Mouse (Mus musculus) kidney, postnatal 0 days (tissue): ENCODE results near the gene Dock4. TPM values are rescaled to one million over a fixed set of nuclear protein-coding genes. Genes with fewer than 3 reads are reported as not detected.
A peak's percentile ranks its signal among the peaks of the same experiment; 100 is the strongest.

Experiments used
- ATAC-seq: fragments of 200-750 bp; cut with Nextera tagmentation; replicated peaks from 2 replicates; pipeline ENCODE4 v1.8.0; 2017; ENCODE audit warnings: low read depth, moderate number of reproducible peaks, moderate TSS enrichment, moderate library complexity; ENCODE audit not compliant: low FRiP score
- DNase-seq: peaks from one replicate; pipeline ENCODE4 v3.0.0-alpha.2; 2016; ENCODE audit warnings: low spot score
- H3K27ac ChIP-seq: fragments of 300-500 bp; sonication (generic); 2 replicates; pipeline ENCODE4 v1.5.1; 2014; ENCODE audit warnings: mild to moderate bottlenecking
- H3K27me3 ChIP-seq: fragments of 300-500 bp; sonication (generic); 2 replicates; pipeline ENCODE4 v1.6.1; 2014; ENCODE audit warnings: low read length, mixed read lengths; ENCODE audit not compliant: insufficient read depth
- H3K36me3 ChIP-seq: fragments of 300-500 bp; sonication (generic); 2 replicates; pipeline ENCODE4 v1.6.1; 2014; ENCODE audit warnings: low read length, mixed read lengths; ENCODE audit not compliant: insufficient read depth
- H3K4me1 ChIP-seq: fragments of 300-500 bp; sonication (generic); replicated peaks from 2 replicates; pipeline ENCODE4 v1.6.1; 2014; ENCODE audit warnings: antibody characterized with exemption, low read length, mixed read lengths; ENCODE audit not compliant: insufficient read depth
- H3K4me2 ChIP-seq: fragments of 300-500 bp; sonication (generic); 2 replicates; pipeline ENCODE4 v1.6.1; 2014; ENCODE audit warnings: mild to moderate bottlenecking, low read length, moderate library complexity, mixed read lengths
- H3K4me3 ChIP-seq: fragments of 300-500 bp; sonication (generic); replicated peaks from 2 replicates; pipeline ENCODE4 v1.5.1; 2014; ENCODE audit warnings: low read depth, low read length
- H3K9ac ChIP-seq: fragments of 300-500 bp; sonication (generic); 2 replicates; pipeline ENCODE4 v1.6.1; 2014; ENCODE audit warnings: low read depth, low read length
- H3K9me3 ChIP-seq: fragments of 300-500 bp; sonication (generic); replicated peaks from 2 replicates; pipeline ENCODE4 v1.6.1; 2016; ENCODE audit warnings: low read length, inconsistent platforms, mixed read lengths
- CTCF ChIP-seq: IDR thresholded peaks from 2 replicates; pipeline ENCODE4 v1.5.1; 2016; ENCODE audit warnings: antibody characterized with exemption, low read depth, mild to moderate bottlenecking, moderate library complexity
- WGBS: fragments of 180-500 bp; shearing (Covaris S2); extraction: QIAGEN DNeasy Blood & Tissue Kit; methylation state at CpG from one replicate; pipeline ENCODE4 v1.1.7; 2014; 5-methylcytosine and 5-hydroxymethylcytosine counted together
- polyA plus RNA-seq: library from polyadenylated mRNA; unstranded; fragments of >200 nt; fragmentation: Nextera tagmentation; extraction: Ambion mirVana; gene quantifications from 2 replicates; pipeline ENCODE4 v1.2.1, GENCODE M21; 2015

Gene Dock4
- polyA plus RNA-seq, 1 experiment from 2014 or later = 7.0 TPM

DNA sequence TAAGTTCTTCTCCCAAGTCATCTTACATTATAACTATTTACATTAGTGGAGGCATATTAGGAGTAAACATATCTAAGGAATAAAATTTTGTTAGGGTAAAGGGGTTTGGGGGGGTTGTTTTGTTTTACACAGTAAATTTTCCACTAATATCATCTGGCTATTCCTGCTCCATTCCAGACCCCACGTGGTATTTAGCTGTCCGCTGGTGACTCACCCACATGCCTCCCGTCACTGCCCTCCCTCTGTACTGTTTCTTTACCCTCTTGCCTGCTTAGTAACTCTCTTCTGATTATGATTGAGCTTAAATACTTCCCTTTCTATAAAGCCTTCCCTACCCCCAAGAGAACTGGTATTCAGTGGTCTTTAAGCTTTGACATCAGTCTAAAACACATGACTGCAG is 266.5 kb downstream of the Dock4 start:
- Histone ChIP-seq H3K4me2 (no peak overlapping the region), H3K4me1 (no peaks in the 10 kb centered on the region), H3K9me3 (no peaks in the 10 kb centered on the region), H3K9ac (no peak overlapping the region), H3K27ac (no peak overlapping the region), H3K27me3 (no peaks in the 10 kb centered on the region), H3K36me3 (no peaks in the 10 kb centered on the region), H3K4me3 (no peak overlapping the region)
- 82% methylated on average over 3 of the region's 3 CpGs for WGBS
- no peak for ATAC-seq
- DNase-seq = no peak
- no peak for TF ChIP-seq CTCF

DNA sequence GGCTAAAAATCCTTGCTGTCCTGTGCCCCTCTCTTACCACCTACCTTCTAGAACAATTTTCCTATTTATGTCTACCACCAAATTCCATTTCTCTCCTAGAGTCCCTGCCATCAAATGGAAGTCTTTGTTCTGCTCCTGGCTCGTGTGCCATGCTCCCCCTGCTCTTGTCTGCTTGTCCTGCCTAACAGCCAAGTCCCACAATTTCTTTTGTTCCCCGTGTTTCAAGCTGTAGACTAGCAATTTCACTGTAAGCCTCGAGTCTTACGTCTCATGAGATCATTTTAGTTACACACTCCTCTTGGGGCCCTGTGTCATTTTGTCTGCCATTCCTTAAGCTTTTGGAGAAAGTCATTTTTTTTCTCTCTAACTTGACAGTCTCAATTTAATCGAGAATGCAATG is 268.5 kb downstream of the Dock4 start:
- H3K4me1 ChIP-seq = no peaks in the 10 kb centered on the region
- no peak overlapping the region for H3K4me2 ChIP-seq
- H3K9me3 ChIP-seq = no peaks in the 10 kb centered on the region
- H3K27me3 ChIP-seq = no peaks in the 10 kb centered on the region
- ATAC-seq = no peak
- H3K36me3 ChIP-seq = no peaks in the 10 kb centered on the region
- no peak overlapping the region for H3K27ac ChIP-seq
- TF ChIP-seq CTCF = no peak
- H3K4me3 ChIP-seq = no peak overlapping the region
- H3K9ac ChIP-seq = no peak overlapping the region
- 67% methylated on average over 5 of the region's 5 CpGs for WGBS
- DNase-seq = no peak

DNA sequence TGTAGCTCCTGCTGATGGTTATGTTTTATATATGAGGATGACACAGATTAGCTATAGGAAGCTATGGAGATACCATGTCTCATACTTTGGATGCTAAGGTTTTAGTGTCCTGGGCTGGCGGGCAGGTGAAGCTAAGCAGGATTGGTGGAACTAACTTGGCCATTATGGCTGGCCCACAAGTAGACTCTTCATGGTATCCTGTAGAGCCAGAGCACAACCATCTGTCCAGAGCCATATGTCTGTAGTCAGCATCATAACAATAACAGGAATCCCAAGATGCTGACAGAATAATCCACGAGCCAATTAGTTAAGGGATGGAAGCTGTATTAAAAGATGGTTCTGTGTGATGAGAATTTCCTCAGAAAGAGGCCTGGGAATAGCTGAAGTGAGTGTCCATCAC is 269.4 kb downstream of the Dock4 start:
- H3K36me3 ChIP-seq = no peaks in the 10 kb centered on the region
- TF ChIP-seq CTCF = no peak

DNA sequence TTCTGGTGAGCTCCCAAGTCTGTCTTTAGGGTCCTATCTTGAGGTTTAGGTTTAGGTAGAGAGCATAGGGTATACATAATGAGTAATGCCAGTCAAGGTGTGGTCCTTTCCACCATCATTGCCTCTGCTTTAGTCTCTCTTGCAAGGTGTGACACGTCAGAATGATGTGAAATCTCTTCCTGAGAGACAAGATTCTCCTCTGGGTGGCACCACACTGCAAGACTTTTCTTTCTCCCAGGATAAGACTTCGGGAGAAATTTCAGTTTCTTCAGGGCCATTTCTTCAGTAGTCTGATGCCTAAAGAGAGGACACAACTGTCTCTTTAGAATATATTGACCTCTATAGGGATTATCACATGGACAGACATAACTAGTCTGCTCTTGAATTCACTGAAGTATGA is 282.6 kb downstream of the Dock4 start:
- H3K27me3 ChIP-seq = no peaks in the 10 kb centered on the region
- no peaks in the 10 kb centered on the region for H3K9me3 ChIP-seq
- ATAC-seq (no peak), DNase-seq (no peak)
- WGBS = 94% methylated on average over 2 of the region's 2 CpGs
- H3K36me3 ChIP-seq = no peaks in the 10 kb centered on the region
- no peak overlapping the region for H3K4me3 ChIP-seq
- H3K27ac ChIP-seq = no peak overlapping the region
- H3K9ac ChIP-seq = no peak overlapping the region
- no peak overlapping the region for H3K4me2 ChIP-seq
- no peaks in the 10 kb centered on the region for H3K4me1 ChIP-seq
- peak; percentile 3; the same call in 1 of the 2 replicates for TF ChIP-seq CTCF

More for the DNA sequence above, 269.4 kb downstream of the Dock4 start:
- Histone ChIP-seq H3K27ac (no peak overlapping the region), H3K9me3 (no peaks in the 10 kb centered on the region), H3K9ac (no peak overlapping the region), H3K4me3 (no peak overlapping the region), H3K4me1 (no peaks in the 10 kb centered on the region), H3K4me2 (no peak overlapping the region), H3K27me3 (no peaks in the 10 kb centered on the region)
- DNase-seq = no peak
- 95% methylated on average over 2 of the region's 2 CpGs for WGBS
- ATAC-seq = no peak

DNA sequence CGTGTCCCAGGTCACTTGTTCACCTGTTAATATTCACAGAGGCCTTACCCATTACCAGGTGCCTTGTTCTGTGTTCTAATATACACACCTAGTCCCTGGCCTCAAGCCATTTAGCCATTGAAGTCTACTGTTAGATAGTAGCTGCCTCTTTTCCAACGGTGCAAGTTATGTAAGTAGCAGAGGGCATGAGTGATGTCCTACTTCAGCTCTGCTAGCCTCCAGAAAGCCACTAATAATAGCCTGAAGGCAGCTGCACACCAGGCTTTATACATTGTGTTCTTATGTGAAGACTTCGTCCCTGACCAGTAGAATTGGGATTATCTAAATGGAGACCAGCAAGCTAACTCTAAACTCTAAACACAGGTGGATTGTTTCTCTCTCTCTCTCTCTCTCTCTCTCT is 285.0 kb downstream of the Dock4 start:
- Histone ChIP-seq H3K27ac (no peak overlapping the region), H3K9me3 (no peaks in the 10 kb centered on the region), H3K4me1 (no peaks in the 10 kb centered on the region), H3K36me3 (no peaks in the 10 kb centered on the region), H3K4me2 (no peak overlapping the region), H3K9ac (no peak overlapping the region), H3K4me3 (no peak overlapping the region), H3K27me3 (no peaks in the 10 kb centered on the region)
- ATAC-seq = no peak
- no peak for TF ChIP-seq CTCF
- WGBS = 84% methylated on average over 3 of the region's 3 CpGs
- DNase-seq = no peak

DNA sequence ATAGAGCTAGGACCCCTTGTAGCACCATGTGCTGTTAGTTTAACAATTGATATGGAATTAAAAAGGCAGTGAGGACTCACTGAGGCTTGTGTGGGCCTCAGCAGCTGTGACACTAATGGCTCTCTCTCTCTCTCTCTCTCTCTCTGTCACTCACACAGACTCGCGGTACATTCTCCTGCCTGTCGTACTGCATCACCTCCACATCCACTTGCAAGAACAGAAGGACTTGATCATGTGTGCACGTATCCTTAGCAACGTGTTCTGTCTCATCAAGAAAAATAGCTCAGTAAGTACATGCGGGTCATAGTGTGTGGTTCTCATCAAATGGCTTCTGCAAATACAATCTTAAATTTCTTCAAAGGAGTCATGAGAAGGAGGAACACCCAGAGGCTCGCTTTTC is 299.7 kb downstream of the Dock4 start:
- 76% methylated on average over 7 of the region's 7 CpGs for WGBS
- TF ChIP-seq CTCF = no peak

DNA sequence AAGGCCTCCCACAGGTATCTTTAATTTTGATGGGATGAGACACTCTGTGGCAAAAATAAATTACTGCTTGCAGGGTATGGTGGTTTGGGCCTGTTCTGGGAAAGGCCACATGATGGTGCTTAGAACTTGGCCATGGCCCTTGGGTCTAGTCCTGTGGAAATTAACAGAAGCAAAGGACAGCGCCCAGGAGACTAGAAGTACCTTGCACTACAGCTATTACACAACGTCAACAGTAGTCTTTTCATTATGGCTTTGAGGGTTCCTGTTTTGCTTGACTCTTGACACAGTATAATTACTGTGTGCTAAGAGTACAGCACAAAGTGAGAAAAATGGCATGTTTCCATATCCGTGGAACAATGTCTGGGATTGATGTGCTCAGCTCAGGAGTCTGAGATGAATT is 300.3 kb downstream of the Dock4 start:
- 84% methylated on average over 3 of the region's 3 CpGs for WGBS

More for the DNA sequence above, 299.7 kb downstream of the Dock4 start:
- Histone ChIP-seq H3K36me3 (0 out of 2 replicates have a peak, but pooled peaks cover 3% of the 10 kb centered on the region), H3K9ac (no peak overlapping the region), H3K27ac (no peak overlapping the region), H3K4me3 (no peak overlapping the region), H3K4me1 (no peaks in the 10 kb centered on the region), H3K4me2 (no peak overlapping the region), H3K9me3 (no peaks in the 10 kb centered on the region), H3K27me3 (no peaks in the 10 kb centered on the region)
- no peak for DNase-seq
- no peak for ATAC-seq

More for the DNA sequence above, 300.3 kb downstream of the Dock4 start:
- no peak for TF ChIP-seq CTCF
- Histone ChIP-seq H3K4me3 (no peak overlapping the region), H3K4me2 (no peak overlapping the region), H3K27me3 (no peaks in the 10 kb centered on the region), H3K36me3 (0 out of 2 replicates have a peak, but pooled peaks cover 3% of the 10 kb centered on the region), H3K9me3 (no peaks in the 10 kb centered on the region), H3K27ac (no peak overlapping the region), H3K4me1 (no peaks in the 10 kb centered on the region), H3K9ac (no peak overlapping the region)
- ATAC-seq (no peak), DNase-seq (no peak)
